Mouse (Mus musculus) liver, embryonic 16.5 days (tissue): Measurements from ENCODE around the gene Tmed2. TPM values are rescaled to one million over a fixed set of nuclear protein-coding genes. Genes with fewer than 3 reads are reported as not detected.
"Not testable (repeated sequence)": the region's sequence is repeated elsewhere in the genome, so short reads cannot be mapped to it uniquely, and the experiment has no call there.

Experiments
- ATAC-seq: fragments of 200-750 bp; cut with Nextera tagmentation; 2 replicates; pipeline ENCODE4 v1.8.0; 2017; ENCODE audit warnings: low read depth, mild to moderate bottlenecking, moderate number of reproducible peaks, moderate library complexity
- H3K27ac ChIP-seq: fragments of 300-500 bp; sonication (generic); 2 replicates; pipeline ENCODE4 v1.5.1; 2014; ENCODE audit warnings: mild to moderate bottlenecking, low read length
- H3K27me3 ChIP-seq: fragments of 300-500 bp; sonication (generic); 2 replicates; pipeline ENCODE4 v1.6.1; 2014; ENCODE audit warnings: low read depth, low read length, mixed read lengths; ENCODE audit not compliant: control insufficient read depth, insufficient read depth
- H3K36me3 ChIP-seq: fragments of 300-500 bp; sonication (generic); 2 replicates; pipeline ENCODE4 v1.6.1; 2014; ENCODE audit warnings: mild to moderate bottlenecking; ENCODE audit not compliant: control insufficient read depth, insufficient read depth
- H3K4me1 ChIP-seq: fragments of 300-500 bp; sonication (generic); 2 replicates; pipeline ENCODE4 v1.6.1; 2014; ENCODE audit warnings: low read depth, low read length, mixed read lengths; ENCODE audit not compliant: control insufficient read depth
- H3K4me2 ChIP-seq: fragments of 300-500 bp; sonication (generic); 2 replicates; pipeline ENCODE4 v1.6.1; 2014; ENCODE audit warnings: low read depth, low read length, mixed read lengths
- H3K4me3 ChIP-seq: fragments of 300-500 bp; sonication (generic); 2 replicates; pipeline ENCODE4 v1.5.1; 2014; ENCODE audit warnings: low read depth, mild to moderate bottlenecking, low read length
- H3K9ac ChIP-seq: fragments of 300-500 bp; sonication (generic); 2 replicates; pipeline ENCODE4 v1.6.1; 2014; ENCODE audit warnings: low read depth, low read length
- H3K9me3 ChIP-seq: fragments of 300-500 bp; sonication (generic); replicated peaks from 2 replicates; pipeline ENCODE4 v1.6.1; 2016; ENCODE audit warnings: low read length; ENCODE audit not compliant: control insufficient read depth
- WGBS: fragments of 180-500 bp; shearing (Covaris S2); extraction: QIAGEN DNeasy Blood & Tissue Kit; methylation state at CpG from one replicate; pipeline ENCODE4 v1.1.7; 2014; ENCODE audit not compliant: insufficient replicate concordance; 5-methylcytosine and 5-hydroxymethylcytosine counted together
- polyA plus RNA-seq: library from polyadenylated mRNA; unstranded; fragments of >200 nt; fragmentation: Nextera tagmentation; extraction: Ambion mirVana; gene quantifications from 2 replicates; pipeline ENCODE4 v1.2.1, GENCODE M21; 2015

Gene Tmed2
- polyA plus RNA-seq, 1 experiment from 2014 or later: 282 TPM

DNA sequence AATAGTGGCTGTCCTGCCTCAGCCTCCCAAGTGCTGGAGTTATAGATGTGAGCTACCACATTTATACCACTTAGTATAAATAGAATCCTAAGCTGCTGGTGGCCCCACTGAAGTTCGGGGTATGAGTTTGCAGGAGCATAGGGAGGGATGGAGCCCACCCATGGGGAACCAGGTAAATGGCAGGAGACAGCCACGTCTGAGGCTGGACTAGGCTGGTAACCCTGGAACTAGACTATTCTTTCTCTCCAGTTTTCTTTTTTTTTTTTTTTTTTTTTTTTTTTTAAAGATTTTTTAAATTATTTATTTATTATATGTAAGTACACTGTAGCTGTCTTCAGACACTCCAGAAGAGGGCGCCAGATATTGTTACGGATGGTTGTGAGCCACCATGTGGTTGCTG is 40.5 kb upstream of the Tmed2 start:
- not testable (repeated sequence) for H3K27me3 ChIP-seq, H3K27ac ChIP-seq, H3K36me3 ChIP-seq, H3K4me3 ChIP-seq, H3K4me2 ChIP-seq, H3K9ac ChIP-seq, H3K9me3 ChIP-seq, ATAC-seq
- WGBS: 80% methylated on average over 2 of the region's 4 CpGs
- H3K4me1 ChIP-seq: peaks cover 23% of the 10 kb centered on the region

GRCm38 (mm10) chr5:124500573-124500972 is 39.9 kb upstream of the Tmed2 start:
- WGBS: 87% methylated on average over 3 of the region's 3 CpGs
- no peaks in the 10 kb centered on the region for H3K9me3 ChIP-seq

DNA sequence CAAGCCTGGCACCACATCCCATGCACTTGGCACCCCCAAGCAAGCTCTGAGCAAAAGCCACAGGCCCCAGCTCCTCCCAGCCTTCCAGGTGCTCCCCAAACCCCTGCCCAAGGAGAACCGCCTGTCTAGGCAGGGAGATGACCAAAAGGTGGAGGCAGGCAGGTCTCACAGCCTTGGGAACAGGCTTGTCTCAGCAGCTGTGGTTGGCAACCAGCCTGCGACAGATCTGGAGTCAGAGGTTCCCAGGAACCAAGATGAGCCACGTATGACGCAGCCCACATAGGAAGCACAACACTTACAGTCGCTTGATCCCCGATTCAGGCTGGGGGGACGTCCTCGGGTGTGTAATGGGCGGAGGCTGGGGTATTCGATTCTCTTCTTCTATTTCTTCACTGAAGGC is 39.0 kb upstream of the Tmed2 start:
- WGBS: 78% methylated on average over 10 of the region's 10 CpGs
- no peaks in the 10 kb centered on the region for H3K36me3 ChIP-seq
- H3K4me3 ChIP-seq: no peak overlapping the region
- H3K9me3 ChIP-seq: no peaks in the 10 kb centered on the region
- no peaks in the 10 kb centered on the region for H3K27me3 ChIP-seq
- no peak for ATAC-seq
- no peak overlapping the region for H3K4me2 ChIP-seq
- H3K9ac ChIP-seq: no peak overlapping the region
- peaks cover 21% of the 10 kb centered on the region for H3K4me1 ChIP-seq
- H3K27ac ChIP-seq: no peak overlapping the region

More at GRCm38 (mm10) chr5:124500573-124500972, 39.9 kb upstream of the Tmed2 start:
- ATAC-seq: no peak
- H3K4me1 ChIP-seq: peaks cover 23% of the 10 kb centered on the region
- H3K4me3 ChIP-seq: no peak overlapping the region
- no peaks in the 10 kb centered on the region for H3K36me3 ChIP-seq
- no peak overlapping the region for H3K27ac ChIP-seq
- no peak overlapping the region for H3K4me2 ChIP-seq
- H3K9ac ChIP-seq: no peak overlapping the region
- H3K27me3 ChIP-seq: no peaks in the 10 kb centered on the region

- H3K4me3 ChIP-seq: no peak overlapping the region
- ATAC-seq: no peak
- H3K36me3 ChIP-seq: no peaks in the 10 kb centered on the region
- H3K9me3 ChIP-seq: no peaks in the 10 kb centered on the region
- no peak overlapping the region for H3K9ac ChIP-seq
- H3K4me2 ChIP-seq: no peak overlapping the region
- H3K27ac ChIP-seq: no peak overlapping the region
- 68% methylated on average over 14 of the region's 14 CpGs for WGBS
- peaks cover 7% of the 10 kb centered on the region for H3K4me1 ChIP-seq
- H3K27me3 ChIP-seq: no peaks in the 10 kb centered on the region
These were observed 36.8 kb upstream of the Tmed2 start for GRCm38 (mm10) chr5:124503742-124504141.

GRCm38 (mm10) chr5:124505235-124505634 is 35.3 kb upstream of the Tmed2 start:
- Histone ChIP-seq H3K27ac (no peak overlapping the region), H3K36me3 (no peaks in the 10 kb centered on the region), H3K4me1 (no peaks in the 10 kb centered on the region), H3K27me3 (no peaks in the 10 kb centered on the region), H3K9me3 (no peaks in the 10 kb centered on the region), H3K9ac (no peak overlapping the region), H3K4me2 (no peak overlapping the region), H3K4me3 (no peak overlapping the region)
- WGBS: 78% methylated on average over 4 of the region's 4 CpGs
- no peak for ATAC-seq

- Histone ChIP-seq H3K27me3 (no peaks in the 10 kb centered on the region), H3K4me2 (no peak overlapping the region), H3K36me3 (no peaks in the 10 kb centered on the region), H3K4me3 (no peak overlapping the region), H3K9me3 (no peaks in the 10 kb centered on the region), H3K9ac (no peak overlapping the region), H3K4me1 (no peaks in the 10 kb centered on the region), H3K27ac (no peak overlapping the region)
- ATAC-seq: no peak
- 36% methylated on average over 10 of the region's 10 CpGs for WGBS
These were observed 33.6 kb upstream of the Tmed2 start for GRCm38 (mm10) chr5:124506731-124507359.

DNA sequence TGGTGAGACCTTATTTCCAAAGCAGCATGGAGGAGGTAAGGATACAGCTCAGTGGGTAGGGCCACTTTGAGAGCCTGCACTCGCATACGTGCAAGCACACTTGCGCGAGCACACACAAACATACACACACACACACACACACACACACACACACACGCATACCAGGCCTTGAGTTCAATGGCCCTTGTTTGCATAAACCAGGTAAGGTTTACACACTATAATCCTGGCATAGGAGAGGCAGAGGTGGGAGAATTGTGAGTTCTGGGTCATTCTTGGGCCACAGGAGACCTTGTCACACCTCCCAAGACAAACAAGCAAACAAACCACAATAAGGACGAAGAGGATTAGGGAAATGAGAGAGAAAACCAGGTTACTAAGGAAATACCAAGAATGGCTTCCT is 31.3 kb upstream of the Tmed2 start:
- no peaks in the 10 kb centered on the region for H3K4me1 ChIP-seq
- WGBS: 84% methylated on average over 6 of the region's 6 CpGs
- H3K9ac ChIP-seq: no peak overlapping the region
- H3K4me2 ChIP-seq: no peak overlapping the region
- no peak overlapping the region for H3K27ac ChIP-seq
- H3K9me3 ChIP-seq: no peaks in the 10 kb centered on the region
- no peak overlapping the region for H3K4me3 ChIP-seq
- no peak for ATAC-seq
- H3K27me3 ChIP-seq: no peaks in the 10 kb centered on the region
- H3K36me3 ChIP-seq: no peaks in the 10 kb centered on the region

- no peak for ATAC-seq
- Histone ChIP-seq H3K27me3 (no peaks in the 10 kb centered on the region), H3K27ac (no peak overlapping the region), H3K4me3 (no peak overlapping the region), H3K4me1 (no peaks in the 10 kb centered on the region), H3K9me3 (no peaks in the 10 kb centered on the region), H3K9ac (no peak overlapping the region), H3K36me3 (no peaks in the 10 kb centered on the region), H3K4me2 (no peak overlapping the region)
- 64% methylated on average over 12 of the region's 12 CpGs for WGBS
These were observed 30.7 kb upstream of the Tmed2 start for GRCm38 (mm10) chr5:124509742-124510237.

DNA sequence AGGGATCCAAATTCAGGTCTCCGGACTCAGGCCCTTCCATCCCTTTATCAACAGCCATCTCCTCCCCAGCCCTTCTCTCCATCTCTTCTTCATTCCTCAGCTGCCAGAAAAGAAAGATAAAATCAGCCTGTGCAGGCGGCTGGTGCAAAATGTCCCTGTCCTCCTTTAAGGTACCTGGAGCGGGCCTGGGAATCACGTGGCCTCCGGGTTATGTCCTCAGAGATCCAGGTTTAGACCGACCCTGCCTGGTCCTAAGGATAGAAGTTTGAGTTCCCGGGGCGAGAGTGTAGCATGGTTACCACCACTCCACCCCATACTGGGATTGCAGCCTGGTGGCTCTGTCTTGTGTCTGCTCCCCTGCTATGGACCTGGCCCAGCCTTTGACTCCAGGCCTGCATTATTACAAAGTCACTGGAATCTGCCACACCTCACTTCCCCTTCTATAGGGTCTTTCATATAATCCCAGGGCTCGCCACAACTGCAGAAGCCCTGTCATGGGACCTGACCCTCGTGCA is 29.9 kb upstream of the Tmed2 start:
- Histone ChIP-seq H3K27ac (no peak overlapping the region), H3K4me1 (no peaks in the 10 kb centered on the region), H3K9ac (no peak overlapping the region), H3K4me2 (no peak overlapping the region), H3K9me3 (no peaks in the 10 kb centered on the region), H3K4me3 (no peak overlapping the region), H3K36me3 (no peaks in the 10 kb centered on the region), H3K27me3 (no peaks in the 10 kb centered on the region)
- no peak for ATAC-seq
- 70% methylated on average over 10 of the region's 10 CpGs for WGBS
